Mouse (Mus musculus) myocyte (in vitro differentiated cells): ENCODE measurements around the gene Cdk2ap2. TPM values are rescaled to one million over a fixed set of nuclear protein-coding genes. Genes with fewer than 3 reads are reported as not detected.
"Not testable (repeated sequence)": the region's sequence is repeated elsewhere in the genome, so short reads cannot be mapped to it uniquely, and the experiment has no call there.

Source experiments
- H3K27me3 ChIP-seq: one replicate; pipeline ENCODE4 v1.6.1; 2011; ENCODE audit not compliant: control insufficient read depth, insufficient read depth, insufficient read length
- H3K36me3 ChIP-seq: one replicate; pipeline ENCODE4 v1.6.1; 2011; ENCODE audit not compliant: control insufficient read depth, insufficient read depth
- H3K4me2 ChIP-seq: one replicate; pipeline ENCODE4 v1.6.1; 2011; ENCODE audit warnings: low read depth, control low read depth
- H3K4me3 ChIP-seq: one replicate; pipeline ENCODE4 v1.5.1; 2011; ENCODE audit warnings: mild to moderate bottlenecking, control low read depth, moderate library complexity
- H3K79me2 ChIP-seq: one replicate; pipeline ENCODE4 v1.6.1; 2011; ENCODE audit not compliant: control insufficient read depth, insufficient read depth
- H3ac ChIP-seq: one replicate; pipeline ENCODE4 v1.6.1; 2011; ENCODE audit not compliant: control insufficient read depth, insufficient read length
- CEBPB ChIP-seq: IDR thresholded peaks from 2 replicates; pipeline ENCODE4 v1.6.1; 2011; ENCODE audit warnings: mild to moderate bottlenecking, moderate library complexity; ENCODE audit not compliant: poor library complexity, insufficient read depth, severe bottlenecking
- E2F4 ChIP-seq: IDR thresholded peaks from one replicate; pipeline ENCODE4 v1.6.1; 2011; ENCODE audit warnings: mild to moderate bottlenecking, control low read depth, moderate library complexity; ENCODE audit not compliant: insufficient read depth
- MAX ChIP-seq: IDR thresholded peaks from one replicate; pipeline ENCODE4 v1.6.1; 2011; ENCODE audit warnings: low read depth, mild to moderate bottlenecking, control low read depth
- MYOD1 ChIP-seq, 3 experiments: IDR thresholded peaks; one replicate each; pipeline ENCODE4 v1.6.1; 2011; ENCODE audit warnings: control low read depth in 2 of 3, low read depth in 2 of 3, mild to moderate bottlenecking in 2 of 3, moderate library complexity in 1 of 3; ENCODE audit not compliant: insufficient read length in 2 of 3, control insufficient read depth in 1 of 3
- MYOG ChIP-seq, 3 experiments: IDR thresholded peaks; one replicate each; pipeline ENCODE4 v1.6.1; 2011; ENCODE audit warnings: control low read depth in 2 of 3, low read depth in 2 of 3, mild to moderate bottlenecking in 2 of 3; ENCODE audit not compliant: insufficient read length in 2 of 3, control insufficient read depth in 1 of 3, insufficient read depth in 1 of 3
- POLR2A ChIP-seq: IDR thresholded peaks from one replicate; pipeline ENCODE4 v1.6.1; 2011; ENCODE audit warnings: low read depth, mild to moderate bottlenecking, control low read depth, moderate library complexity; ENCODE audit not compliant: insufficient read length
- POLR2AphosphoS2 ChIP-seq: IDR thresholded peaks from one replicate; pipeline ENCODE4 v1.6.1; 2011; ENCODE audit warnings: low read depth, control low read depth; ENCODE audit not compliant: insufficient read length
- REST ChIP-seq: IDR thresholded peaks from one replicate; pipeline ENCODE4 v1.6.1; 2011; ENCODE audit warnings: mild to moderate bottlenecking, control low read depth, moderate library complexity; ENCODE audit not compliant: insufficient read depth, insufficient read length
- SRF ChIP-seq: IDR thresholded peaks from one replicate; pipeline ENCODE4 v1.6.1; 2011; ENCODE audit warnings: low read depth; ENCODE audit not compliant: control insufficient read depth, insufficient read length
- TCF12 ChIP-seq: IDR thresholded peaks from one replicate; pipeline ENCODE4 v1.6.1; 2011; ENCODE audit warnings: mild to moderate bottlenecking, control low read depth; ENCODE audit not compliant: poor library complexity, insufficient read depth, severe bottlenecking
- TCF3 ChIP-seq: IDR thresholded peaks from one replicate; pipeline ENCODE4 v1.6.1; 2011; ENCODE audit warnings: low read depth, control low read depth; ENCODE audit not compliant: insufficient read length
- USF1 ChIP-seq: IDR thresholded peaks from one replicate; pipeline ENCODE4 v1.6.1; 2011; ENCODE audit warnings: low read depth, mild to moderate bottlenecking, control low read depth, moderate library complexity
- polyA plus RNA-seq: library from polyadenylated mRNA; unstranded; fragments of >200 nt; fragmentation: generic; extraction: Trizol; gene quantifications from one replicate; pipeline ENCODE4 v1.2.1, GENCODE M21; 2012; ENCODE audit warnings: missing spikeins

Cdk2ap2 gene
- polyA plus RNA-seq, 1 experiment = 148 TPM

GRCm38 (mm10) chr19:4134354-4134753, 37.4 kb downstream of the Cdk2ap2 start:
- TF ChIP-seq SRF (no peak), MAX (no peak)
- no peak overlapping the region for H3K4me3 ChIP-seq

GRCm38 (mm10) chr19:4135229-4135962, 38.4 kb downstream of the Cdk2ap2 start:
- H3K36me3 ChIP-seq = peaks cover 12% of the 10 kb centered on the region
- H3K27me3 ChIP-seq, H3K79me2 ChIP-seq, H3K4me2 ChIP-seq, H3ac ChIP-seq, H3K4me3 ChIP-seq: not testable (repeated sequence)

More at GRCm38 (mm10) chr19:4134354-4134753, 37.4 kb downstream of the Cdk2ap2 start:
- Histone ChIP-seq H3K4me2 (no peak overlapping the region), H3K27me3 (no peaks in the 10 kb centered on the region), H3ac (no peak overlapping the region), H3K36me3 (peaks cover 18% of the 10 kb centered on the region), H3K79me2 (no peaks in the 10 kb centered on the region)

GRCm38 (mm10) chr19:4135963-4136345, 39.0 kb downstream of the Cdk2ap2 start:
- not testable (repeated sequence) for H3K4me2 ChIP-seq, H3K79me2 ChIP-seq, H3K27me3 ChIP-seq, H3K4me3 ChIP-seq, H3ac ChIP-seq
- peaks cover 12% of the 10 kb centered on the region for H3K36me3 ChIP-seq

- Histone ChIP-seq H3K4me2 (no peak overlapping the region), H3K4me3 (no peak overlapping the region), H3ac (no peak overlapping the region), H3K36me3 (peaks cover 12% of the 10 kb centered on the region), H3K27me3 (no peaks in the 10 kb centered on the region), H3K79me2 (no peaks in the 10 kb centered on the region)
- no peak for TF ChIP-seq CEBPB
- TF ChIP-seq USF1 = no peak
- TF ChIP-seq MYOD1 (IDR thresholded peaks at IDR 0.05; ENCODE audit: control insufficient read depth in 1 of 3, insufficient read length in 2 of 3, low read depth in 2 of 3) = no peak
- TF ChIP-seq TCF3 = no peak
- TF ChIP-seq MYOG (IDR thresholded peaks at IDR 0.05; ENCODE audit: control insufficient read depth in 1 of 3, insufficient read depth in 1 of 3, insufficient read length in 2 of 3, low read depth in 2 of 3) = no peak
- TF ChIP-seq REST = no peak
- TF ChIP-seq E2F4 = no peak
- no peak for TF ChIP-seq MAX
- TF ChIP-seq TCF12 = no peak
- no peak for TF ChIP-seq POLR2A
- no peak for TF ChIP-seq POLR2AphosphoS2
- no peak for TF ChIP-seq SRF
Observed at GRCm38 (mm10) chr19:4136463-4136862, 39.5 kb downstream of the Cdk2ap2 start.

- H3K4me3 ChIP-seq = no peak overlapping the region
- no peaks in the 10 kb centered on the region for H3K27me3 ChIP-seq
- H3K79me2 ChIP-seq = no peaks in the 10 kb centered on the region
- H3K4me2 ChIP-seq = no peak overlapping the region
- H3K36me3 ChIP-seq = no peaks in the 10 kb centered on the region
- H3ac ChIP-seq = no peak overlapping the region
- TF ChIP-seq POLR2AphosphoS2 (no peak), MYOG (IDR thresholded peaks at IDR 0.05; ENCODE audit: control insufficient read depth in 1 of 3, insufficient read depth in 1 of 3, insufficient read length in 2 of 3, low read depth in 2 of 3) (no peak), REST (no peak), SRF (no peak), MYOD1 (IDR thresholded peaks at IDR 0.05; ENCODE audit: control insufficient read depth in 1 of 3, insufficient read length in 2 of 3, low read depth in 2 of 3) (no peak), TCF3 (no peak), USF1 (no peak), TCF12 (no peak), POLR2A (no peak), E2F4 (no peak), CEBPB (no peak), MAX (no peak)
Observed at GRCm38 (mm10) chr19:4137913-4138312, 40.9 kb downstream of the Cdk2ap2 start.

GRCm38 (mm10) chr19:4139446-4139845, 42.5 kb downstream of the Cdk2ap2 start, which contains the start of gene Gpr152:
TSS of gene Gpr152 (plus strand) at chr19:4139787.
- Histone ChIP-seq H3K4me2 (no peak within 1 kb of the TSS), H3K27me3 (no peaks in the 10 kb centered on the region), H3K79me2 (no peaks in the 10 kb centered on the region), H3ac (no peak within 1 kb of the TSS), H3K4me3 (no peak within 1 kb of the TSS), H3K36me3 (no peaks in the 10 kb centered on the region)
- TF ChIP-seq MYOG (IDR thresholded peaks at IDR 0.05; ENCODE audit: control insufficient read depth in 1 of 3, insufficient read depth in 1 of 3, insufficient read length in 2 of 3, low read depth in 2 of 3) = no peak
- no peak for TF ChIP-seq REST
- no peak for TF ChIP-seq CEBPB
- no peak for TF ChIP-seq USF1
- no peak for TF ChIP-seq SRF
- TF ChIP-seq POLR2AphosphoS2 = no peak
- no peak for TF ChIP-seq MAX
- TF ChIP-seq POLR2A = no peak
- no peak for TF ChIP-seq TCF12
- TF ChIP-seq MYOD1 (IDR thresholded peaks at IDR 0.05; ENCODE audit: control insufficient read depth in 1 of 3, insufficient read length in 2 of 3, low read depth in 2 of 3) = no peak
- TF ChIP-seq TCF3 = no peak
- no peak for TF ChIP-seq E2F4
